Mouse (Mus musculus): ENCODE measurements around the gene Ano6. TPM values are rescaled to one million over a fixed set of nuclear protein-coding genes. Genes with fewer than 3 reads are reported as not detected.

Ano6 gene
- polyA plus RNA-seq, 1 experiment from 2014 or later = 32.4 TPM

GRCm38 (mm10) chr15:95772861-95773836 lies 17.5 kb upstream of the Ano6 start:
- DNase-seq (ENCODE audit: extremely low spot score, low spot score) = peak; percentile 68
- 52% methylated on average over 14 of the region's 14 CpGs for WGBS

GRCm38 (mm10) chr15:95774197-95774596 lies 16.4 kb upstream of the Ano6 start:
- DNase-seq (ENCODE audit: extremely low spot score, low spot score) = no peak
- H3K4me1 ChIP-seq = peaks cover 9% of the 10 kb centered on the region
- WGBS = 92% methylated on average over 6 of the region's 6 CpGs
- no peaks in the 10 kb centered on the region for H3K9me3 ChIP-seq
- no peak overlapping the region for H3K27ac ChIP-seq
- H3K27me3 ChIP-seq (ENCODE audit: poor library complexity, severe bottlenecking) = no peaks in the 10 kb centered on the region
- H3K4me3 ChIP-seq = no peak overlapping the region
- no peaks in the 10 kb centered on the region for H3K36me3 ChIP-seq (replicated peaks)

More at GRCm38 (mm10) chr15:95772861-95773836, 17.5 kb upstream of the Ano6 start:
- Histone ChIP-seq H3K36me3 (replicated peaks) (no peaks in the 10 kb centered on the region), H3K27ac (no peak overlapping the region), H3K4me3 (no peak overlapping the region), H3K9me3 (no peaks in the 10 kb centered on the region), H3K27me3 (ENCODE audit: poor library complexity, severe bottlenecking) (no peaks in the 10 kb centered on the region), H3K4me1 (peaks cover 9% of the 10 kb centered on the region)

GRCm38 (mm10) chr15:95774674-95775414 lies 15.8 kb upstream of the Ano6 start:
- Histone ChIP-seq H3K4me1 (peaks cover 9% of the 10 kb centered on the region), H3K4me3 (no peak overlapping the region), H3K27me3 (ENCODE audit: poor library complexity, severe bottlenecking) (no peaks in the 10 kb centered on the region), H3K36me3 (replicated peaks) (no peaks in the 10 kb centered on the region), H3K27ac (no peak overlapping the region), H3K9me3 (no peaks in the 10 kb centered on the region)
- 94% methylated on average over 9 of the region's 9 CpGs for WGBS
- DNase-seq (ENCODE audit: extremely low spot score, low spot score) = no peak

- DNase-seq (ENCODE audit: extremely low spot score, low spot score) = no peak
- H3K4me1 ChIP-seq = peaks cover 6% of the 10 kb centered on the region
- WGBS = 93% methylated on average over 2 of the region's 2 CpGs
These were observed 12.9 kb upstream of the Ano6 start for GRCm38 (mm10) chr15:95777743-95778142.

GRCm38 (mm10) chr15:95778710-95779109 lies 11.9 kb upstream of the Ano6 start:
- WGBS = 92% methylated on average over 4 of the region's 4 CpGs
- no peak for DNase-seq (ENCODE audit: extremely low spot score, low spot score)
- Histone ChIP-seq H3K4me3 (no peak overlapping the region), H3K36me3 (replicated peaks) (no peaks in the 10 kb centered on the region), H3K27me3 (ENCODE audit: poor library complexity, severe bottlenecking) (no peaks in the 10 kb centered on the region), H3K4me1 (0 out of 2 replicates have a peak, but pooled peaks cover 2% of the 10 kb centered on the region), H3K9me3 (no peaks in the 10 kb centered on the region), H3K27ac (no peak overlapping the region)

More at GRCm38 (mm10) chr15:95777743-95778142, 12.9 kb upstream of the Ano6 start:
- H3K27me3 ChIP-seq (ENCODE audit: poor library complexity, severe bottlenecking) = no peaks in the 10 kb centered on the region
- no peak overlapping the region for H3K27ac ChIP-seq
- no peaks in the 10 kb centered on the region for H3K36me3 ChIP-seq (replicated peaks)
- no peaks in the 10 kb centered on the region for H3K9me3 ChIP-seq
- no peak overlapping the region for H3K4me3 ChIP-seq

GRCm38 (mm10) chr15:95786624-95787023 lies 4.0 kb upstream of the Ano6 start:
- Histone ChIP-seq H3K36me3 (replicated peaks) (no peaks in the 10 kb centered on the region), H3K4me1 (peaks cover 22% of the 10 kb centered on the region), H3K4me3 (no peak overlapping the region), H3K27me3 (ENCODE audit: poor library complexity, severe bottlenecking) (peaks cover 21% of the 10 kb centered on the region), H3K27ac (no peak overlapping the region), H3K9me3 (no peaks in the 10 kb centered on the region)
- 84% methylated on average over 4 of the region's 4 CpGs for WGBS
- no peak for DNase-seq (ENCODE audit: extremely low spot score, low spot score)

GRCm38 (mm10) chr15:95787578-95787977 lies 3.1 kb upstream of the Ano6 start:
- Histone ChIP-seq H3K9me3 (no peaks in the 10 kb centered on the region), H3K36me3 (replicated peaks) (no peaks in the 10 kb centered on the region), H3K27me3 (ENCODE audit: poor library complexity, severe bottlenecking) (peaks cover 21% of the 10 kb centered on the region), H3K27ac (no peak overlapping the region), H3K4me1 (peaks cover 32% of the 10 kb centered on the region), H3K4me3 (no peak overlapping the region)
- 68% methylated on average over 3 of the region's 3 CpGs for WGBS
- no peak for DNase-seq (ENCODE audit: extremely low spot score, low spot score)

- DNase-seq (ENCODE audit: extremely low spot score, low spot score) = peak; percentile 36
- H3K4me1 ChIP-seq = peaks cover 39% of the 10 kb centered on the region
- peaks cover 21% of the 10 kb centered on the region for H3K27me3 ChIP-seq (ENCODE audit: poor library complexity, severe bottlenecking)
- 7% methylated on average over 32 of the region's 32 CpGs for WGBS
- H3K27ac ChIP-seq = peak overlapping the region; percentile 94
- H3K4me3 ChIP-seq = peak overlapping the region; percentile 86
- H3K36me3 ChIP-seq (replicated peaks) = peaks cover 10% of the 10 kb centered on the region
- no peaks in the 10 kb centered on the region for H3K9me3 ChIP-seq
These were observed 798 bp upstream of the Ano6 start for GRCm38 (mm10) chr15:95789562-95790528.

GRCm38 (mm10) chr15:95791141-95791791 lies 623 bp downstream of the Ano6 start:
- WGBS = 3% methylated on average over 32 of the region's 32 CpGs
- Histone ChIP-seq H3K4me3 (peak overlapping the region; percentile 86), H3K27me3 (ENCODE audit: poor library complexity, severe bottlenecking) (peaks cover 21% of the 10 kb centered on the region), H3K9me3 (no peaks in the 10 kb centered on the region), H3K36me3 (replicated peaks) (peaks cover 15% of the 10 kb centered on the region), H3K4me1 (peaks cover 40% of the 10 kb centered on the region), H3K27ac (peak overlapping the region; percentile 94)
- DNase-seq (ENCODE audit: extremely low spot score, low spot score) = peak; percentile 23

GRCm38 (mm10) chr15:95791855-95792254 lies 1.2 kb downstream of the Ano6 start:
- peak overlapping the region; percentile 86 for H3K4me3 ChIP-seq
- H3K27ac ChIP-seq = no peak overlapping the region
- peaks cover 40% of the 10 kb centered on the region for H3K4me1 ChIP-seq
- H3K36me3 ChIP-seq (replicated peaks) = peaks cover 15% of the 10 kb centered on the region
- H3K27me3 ChIP-seq (ENCODE audit: poor library complexity, severe bottlenecking) = peaks cover 21% of the 10 kb centered on the region
- no peak for DNase-seq (ENCODE audit: extremely low spot score, low spot score)
- WGBS = 76% methylated on average over 5 of the region's 5 CpGs
- H3K9me3 ChIP-seq = no peaks in the 10 kb centered on the region

GRCm38 (mm10) chr15:95792261-95793260 lies 1.9 kb downstream of the Ano6 start:
- Histone ChIP-seq H3K27ac (no peak overlapping the region), H3K4me1 (peaks cover 43% of the 10 kb centered on the region), H3K4me3 (peak overlapping the region; percentile 86; the same call in 1 of the 2 replicates), H3K36me3 (replicated peaks) (peaks cover 18% of the 10 kb centered on the region), H3K9me3 (no peaks in the 10 kb centered on the region), H3K27me3 (ENCODE audit: poor library complexity, severe bottlenecking) (peaks cover 21% of the 10 kb centered on the region)
- no peak for DNase-seq (ENCODE audit: extremely low spot score, low spot score)
- WGBS = 81% methylated on average over 25 of the region's 25 CpGs
